Mouse (Mus musculus): Measurements from ENCODE around the gene Hnf4a.

Hnf4a gene

DNA sequence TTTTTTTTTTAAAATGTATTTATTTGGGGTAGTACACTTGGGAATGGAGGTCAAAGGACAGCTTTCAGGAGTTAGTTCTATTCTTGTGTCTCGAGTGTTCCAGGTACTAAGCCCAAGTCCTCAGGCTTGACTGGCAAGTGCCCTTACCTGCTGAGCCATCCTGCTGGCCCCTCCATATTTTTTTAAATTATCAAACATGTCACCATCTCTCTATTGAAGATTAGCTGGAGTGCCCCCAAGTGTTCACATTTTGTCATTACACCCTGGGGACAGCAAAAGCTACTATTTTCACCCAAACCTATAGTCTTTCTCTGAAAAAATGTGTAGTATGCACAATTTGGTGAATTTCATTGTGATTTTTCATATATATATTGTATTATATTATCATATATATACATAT lies 85.5 kb downstream of the Hnf4a start:
- DNase-seq (ENCODE audit: low read depth, low spot score), result no peak

DNA sequence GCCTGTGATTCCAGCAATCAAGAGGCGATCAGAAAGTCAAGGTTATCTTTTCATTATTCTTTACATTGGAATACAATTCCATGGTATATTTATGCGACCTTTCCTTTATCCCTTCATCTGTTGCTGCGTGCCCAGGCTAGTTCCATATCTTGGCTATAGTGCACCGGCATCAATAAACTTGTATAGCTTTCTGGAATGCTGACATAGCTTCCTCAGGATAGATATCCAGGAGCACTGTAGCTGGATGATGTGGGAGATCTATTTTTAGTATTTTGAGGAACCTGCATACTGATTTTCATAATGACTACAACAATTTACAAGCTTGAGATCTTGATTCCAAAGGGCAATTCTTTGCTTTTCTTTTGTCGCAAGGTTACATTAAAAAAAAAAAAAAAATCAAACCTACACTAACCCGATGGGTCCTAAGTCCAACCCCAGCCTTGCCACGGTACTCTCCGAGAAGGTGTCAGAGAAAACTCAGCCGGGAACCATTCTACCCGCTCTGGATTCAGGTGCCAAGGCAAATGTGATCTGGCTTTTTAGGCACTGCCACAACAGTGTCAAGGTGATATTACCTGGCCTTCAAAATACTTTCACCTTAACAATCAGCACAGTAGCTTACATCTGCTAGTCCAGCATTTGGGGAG lies 87.2 kb downstream of the Hnf4a start:
- no peak for DNase-seq (ENCODE audit: low read depth, low spot score)

- no peak for DNase-seq (ENCODE audit: low read depth, low spot score)
Measured at GRCm38 (mm10) chr2:163595119-163595518, 88.5 kb downstream of the Hnf4a start.

DNA sequence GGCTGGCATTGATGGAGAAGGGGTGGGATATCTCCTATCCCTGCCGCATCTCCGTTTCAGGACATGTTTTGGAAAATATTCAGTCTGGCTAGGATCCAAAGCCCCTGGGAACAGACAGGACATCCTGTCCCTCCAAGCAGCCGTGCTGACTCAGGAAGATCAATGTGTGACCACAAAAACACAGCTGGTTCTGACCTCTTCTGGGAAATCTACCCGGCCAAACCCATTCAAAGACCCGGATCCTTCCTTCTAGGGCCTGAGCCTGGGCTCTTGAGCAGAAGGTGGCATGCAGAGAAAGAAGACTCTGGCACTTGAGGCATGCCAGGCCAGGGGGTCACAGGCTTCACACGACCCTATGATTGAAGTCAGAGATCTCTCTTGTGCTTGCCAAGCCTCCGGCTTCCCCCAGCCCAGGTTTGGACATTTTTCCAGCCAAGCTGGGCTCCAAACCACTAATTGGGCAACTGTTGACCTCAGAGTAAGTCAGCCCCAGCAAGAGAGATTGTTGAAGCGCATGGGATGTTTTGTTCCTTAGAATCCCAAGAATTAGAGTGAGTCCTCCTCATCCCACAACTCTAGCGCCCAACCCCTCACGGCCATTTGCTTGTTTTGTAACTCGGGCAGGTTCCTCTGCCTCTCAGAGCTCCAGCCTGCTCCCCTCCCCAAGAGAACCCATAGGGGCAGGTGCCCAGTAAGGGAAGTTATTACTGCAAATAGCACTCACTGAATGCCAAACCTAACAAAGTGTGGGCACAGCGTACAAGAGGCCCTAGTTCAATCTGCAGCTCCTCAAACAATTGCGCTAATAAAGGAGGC lies 89.7 kb downstream of the Hnf4a start:
- DNase-seq (ENCODE audit: low read depth, low spot score), result no peak

DNA sequence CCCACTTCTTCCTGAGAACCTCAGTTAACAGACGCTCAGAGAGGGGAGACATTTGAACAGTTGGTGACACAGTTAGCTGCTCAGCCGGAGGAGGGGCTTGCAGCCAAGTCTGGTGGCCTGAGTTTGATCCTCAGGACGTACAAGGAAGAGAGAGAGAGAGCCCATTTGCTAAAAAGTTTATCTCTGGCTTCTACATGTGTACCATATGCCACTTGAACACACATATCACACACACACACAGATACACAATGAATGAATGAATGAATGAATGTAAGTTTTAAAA lies 90.2 kb downstream of the Hnf4a start:
- no peak for DNase-seq (ENCODE audit: low read depth, low spot score)

DNA sequence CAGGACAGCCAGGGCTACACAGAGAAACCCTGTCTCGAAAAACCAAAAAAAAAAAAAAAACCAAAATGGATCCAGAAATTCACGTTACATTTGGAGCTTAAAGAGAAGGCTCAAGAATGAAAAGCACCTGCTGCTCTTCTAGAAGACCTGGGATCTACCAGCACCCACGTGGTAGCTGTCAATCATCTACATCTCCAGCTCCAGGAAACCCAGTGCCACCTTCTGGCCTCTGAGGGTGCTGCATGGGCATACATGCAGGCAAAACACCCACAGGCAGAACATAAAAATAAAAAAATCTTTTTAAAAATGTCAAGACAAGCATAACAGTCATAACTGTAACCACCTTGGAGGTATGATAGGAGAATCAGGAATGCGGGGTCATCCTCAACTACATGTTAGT lies 91.1 kb downstream of the Hnf4a start:
- DNase-seq (ENCODE audit: low read depth, low spot score), result no peak

DNA sequence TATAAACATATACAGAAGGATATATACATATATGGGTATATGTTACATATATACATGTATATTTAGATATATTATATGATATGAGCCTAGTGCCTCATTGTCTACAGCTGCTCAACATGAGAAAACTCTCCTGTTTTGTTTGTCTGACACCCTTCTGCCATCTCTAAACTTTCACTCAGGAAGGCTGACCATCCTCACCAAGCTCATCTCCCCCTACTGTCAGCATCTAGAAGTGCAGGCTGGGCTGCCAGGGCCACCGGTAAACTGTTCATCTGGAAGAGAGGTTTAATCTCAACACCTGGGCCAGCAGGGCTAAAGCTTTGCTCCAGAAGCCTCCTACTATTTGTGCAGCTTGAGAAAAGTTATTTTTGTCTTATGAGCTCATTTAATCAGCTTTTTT lies 92.6 kb downstream of the Hnf4a start:
- DNase-seq (ENCODE audit: low read depth, low spot score), result no peak

DNA sequence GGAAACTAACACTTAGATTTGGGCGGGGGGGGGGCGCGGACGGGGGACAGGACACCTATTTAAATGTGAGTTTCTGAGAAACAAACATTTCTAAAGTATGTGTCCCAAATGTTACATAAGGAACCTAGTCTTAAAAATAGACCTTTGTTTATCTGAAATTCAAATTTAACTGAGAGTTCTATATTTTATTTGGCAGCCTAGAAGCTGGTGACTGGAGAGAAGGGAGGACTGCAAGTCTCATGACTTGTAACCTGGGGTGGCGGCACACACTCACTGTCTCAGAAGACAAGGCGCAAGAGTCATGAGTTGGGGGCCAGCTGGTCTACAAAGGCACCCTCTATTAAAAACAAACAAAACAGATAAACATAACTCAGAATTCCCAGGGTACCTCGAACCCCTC lies 94.5 kb downstream of the Hnf4a start:
- no peak for DNase-seq (ENCODE audit: low read depth, low spot score)

DNA sequence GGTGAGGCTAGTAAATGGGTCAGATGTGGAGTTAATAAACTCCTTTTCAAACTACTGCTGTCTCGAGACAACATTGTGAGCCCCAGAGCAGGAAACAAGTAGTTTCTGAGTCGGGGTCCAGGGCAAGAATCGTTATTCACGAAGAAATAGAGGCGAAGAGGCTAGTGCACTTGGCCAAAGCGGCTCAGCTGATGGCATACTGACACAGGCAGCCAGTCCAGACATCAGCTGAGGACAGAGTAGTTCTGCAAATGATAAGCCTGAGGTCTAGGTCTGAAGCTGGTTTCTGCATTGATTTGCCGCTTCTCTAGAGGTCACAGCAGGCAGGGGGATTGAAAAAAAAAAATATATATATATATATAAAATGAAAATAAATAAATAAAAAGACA lies 95.1 kb downstream of the Hnf4a start:
- DNase-seq (ENCODE audit: low read depth, low spot score), result no peak

GRCm38 (mm10) chr2:163602101-163602971 lies 95.7 kb downstream of the Hnf4a start, which contains the start of gene Ttpal:
Gene Ttpal (plus strand): TSS chr2:163602314.
- peak; percentile 52 for DNase-seq (ENCODE audit: low read depth, low spot score)

GRCm38 (mm10) chr2:163606161-163606560 lies 99.6 kb downstream of the Hnf4a start:
- no peak for DNase-seq (ENCODE audit: low read depth, low spot score)

DNA sequence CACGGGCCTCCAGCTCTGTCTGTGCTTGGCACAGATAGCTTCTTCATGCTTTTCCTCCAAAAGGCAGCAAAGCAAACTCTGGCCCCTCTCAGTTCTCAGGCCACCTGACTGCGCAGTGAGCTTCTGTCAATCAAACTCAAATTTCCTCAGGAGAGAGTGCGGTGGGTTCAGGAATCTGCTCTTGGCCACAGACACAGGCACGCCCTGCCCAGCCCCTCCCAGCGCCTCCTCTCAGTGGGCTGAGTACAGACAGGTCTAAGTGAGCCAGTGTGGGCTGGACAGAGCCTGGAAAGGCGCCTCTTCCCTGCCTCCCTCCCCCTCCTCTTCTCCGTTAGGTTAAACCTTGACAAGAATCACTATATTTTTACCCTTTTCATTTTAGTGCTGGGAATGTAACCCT lies 101.4 kb downstream of the Hnf4a start:
- DNase-seq (ENCODE audit: low read depth, low spot score), result no peak

GRCm38 (mm10) chr2:163609281-163609975 lies 102.8 kb downstream of the Hnf4a start:
- no peak for DNase-seq (ENCODE audit: low read depth, low spot score)

- no peak for DNase-seq (ENCODE audit: low read depth, low spot score)
Measured at GRCm38 (mm10) chr2:163611176-163611575, 104.6 kb downstream of the Hnf4a start.

DNA sequence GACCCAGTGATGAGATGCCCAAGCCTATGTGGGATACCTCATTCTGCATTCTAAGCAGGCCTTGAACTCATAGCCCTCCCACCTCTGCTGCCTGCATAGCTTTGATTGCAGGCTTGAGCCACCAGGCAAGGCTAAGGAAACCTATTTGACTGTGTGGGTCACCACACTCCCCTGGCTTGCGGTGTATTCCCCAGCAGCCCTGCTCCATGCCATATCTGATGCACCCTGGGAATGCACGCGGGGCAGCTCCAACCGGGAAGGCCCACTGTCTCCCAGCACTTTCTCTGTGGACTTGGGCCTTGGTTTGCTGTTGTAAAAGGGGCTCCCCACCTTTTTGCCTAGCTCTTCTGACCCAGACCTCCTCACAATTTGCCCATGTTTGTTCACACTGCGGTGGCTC lies 106.6 kb downstream of the Hnf4a start:
- DNase-seq (ENCODE audit: low read depth, low spot score), result no peak

GRCm38 (mm10) chr2:163613990-163614389 lies 107.4 kb downstream of the Hnf4a start:
- DNase-seq (ENCODE audit: low read depth, low spot score), result no peak

DNA sequence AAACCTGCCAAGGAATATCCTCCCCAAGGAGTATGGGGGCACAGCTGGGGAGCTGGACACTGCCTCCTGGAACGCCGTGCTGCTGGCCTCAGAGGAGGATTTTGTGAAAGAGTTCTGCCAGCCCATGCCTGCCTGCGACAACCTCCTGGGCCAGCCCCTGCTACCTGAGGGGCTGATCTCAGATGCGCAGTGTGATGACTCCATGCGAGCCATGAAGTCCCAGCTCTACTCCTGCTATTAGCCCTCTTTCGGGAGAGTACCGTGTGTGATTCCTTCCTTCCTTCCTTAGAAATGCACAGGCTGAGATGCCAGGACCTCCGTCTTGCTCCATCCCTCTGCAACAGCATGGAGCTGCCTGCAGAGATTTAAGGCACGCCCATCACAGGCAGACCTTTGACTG lies 108.8 kb downstream of the Hnf4a start:
- DNase-seq (ENCODE audit: low read depth, low spot score), result no peak

DNA sequence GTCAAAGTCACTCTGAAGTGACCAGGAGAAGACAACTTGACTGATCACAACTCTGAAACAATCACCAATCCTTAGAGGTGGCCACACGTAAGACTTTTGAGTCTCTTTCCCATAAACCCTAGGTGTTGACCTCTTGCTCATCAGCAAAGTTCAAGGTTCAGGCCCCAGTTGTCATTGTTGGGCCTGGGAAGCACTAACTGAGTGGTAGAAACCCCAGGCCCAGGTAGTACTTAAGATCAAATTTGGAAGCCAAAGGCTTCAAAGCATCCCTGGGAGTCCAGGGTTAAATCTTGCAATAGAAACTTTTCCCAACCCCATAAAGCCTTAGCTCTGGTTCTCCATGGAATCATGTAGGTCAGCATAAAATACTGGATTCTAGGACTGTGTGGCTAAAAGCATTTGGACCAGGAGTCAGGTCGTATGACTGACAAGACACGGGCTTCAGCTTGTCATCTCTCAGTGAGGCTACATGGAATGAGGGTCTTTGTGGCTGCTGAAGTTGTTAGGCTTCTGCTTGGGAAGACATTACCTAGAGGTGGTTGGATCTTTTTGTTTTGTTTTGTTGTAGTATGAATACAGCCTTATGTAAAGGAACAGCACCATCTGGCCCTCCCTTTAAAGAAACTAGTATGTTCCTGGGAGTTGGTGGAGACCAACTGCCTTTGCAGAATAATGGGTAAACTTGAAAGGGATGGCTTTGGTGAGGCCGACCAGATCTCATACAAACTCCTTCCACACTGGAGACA lies 109.5 kb downstream of the Hnf4a start:
- DNase-seq (ENCODE audit: low read depth, low spot score), result no peak

GRCm38 (mm10) chr2:163616652-163617227 lies 110.1 kb downstream of the Hnf4a start:
- DNase-seq (ENCODE audit: low read depth, low spot score), result no peak

GRCm38 (mm10) chr2:163617232-163617863 lies 110.7 kb downstream of the Hnf4a start:
- no peak for DNase-seq (ENCODE audit: low read depth, low spot score)
